Mouse (Mus musculus) mammary gland, adult 2 months (tissue): ENCODE results near the gene Lman1l. TPM values are rescaled to one million over a fixed set of nuclear protein-coding genes. Genes with fewer than 3 reads are reported as not detected.

Source experiments
- polyA plus RNA-seq: library from polyadenylated mRNA; depleted of rRNA; stranded (reverse); fragments of >200 nt; gene quantifications from 2 replicates; pipeline ENCODE4 v1.2.3, GENCODE M21; 2012; ENCODE audit warnings: low replicate concordance; rRNA removed

Gene Lman1l
- 0.26 and 0.37 TPM in 2 replicates for polyA plus RNA-seq

DNA sequence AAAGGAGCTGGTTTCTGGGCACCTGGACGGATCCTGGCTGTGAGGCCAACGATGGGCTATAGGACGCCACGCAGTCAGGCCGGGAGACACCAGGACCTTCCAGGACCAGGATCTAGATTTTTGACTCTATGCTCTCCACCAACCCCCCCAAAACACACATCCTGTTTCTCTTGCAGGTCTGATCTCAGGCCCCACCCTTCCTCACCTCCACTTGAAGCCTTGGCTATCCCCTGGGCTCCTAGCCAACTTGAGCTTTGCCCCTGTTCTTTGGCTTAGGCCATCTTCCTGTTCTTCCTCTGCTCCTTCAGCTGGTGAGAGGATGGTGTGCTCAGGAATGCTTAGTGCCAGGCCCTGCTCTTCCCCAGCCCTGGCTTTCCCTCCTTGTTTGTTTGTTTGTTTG, at the start of gene Lman1l:
Gene Lman1l, minus strand, starts transcription at position 101 of the 400 bp plus-strand sequence.

DNA sequence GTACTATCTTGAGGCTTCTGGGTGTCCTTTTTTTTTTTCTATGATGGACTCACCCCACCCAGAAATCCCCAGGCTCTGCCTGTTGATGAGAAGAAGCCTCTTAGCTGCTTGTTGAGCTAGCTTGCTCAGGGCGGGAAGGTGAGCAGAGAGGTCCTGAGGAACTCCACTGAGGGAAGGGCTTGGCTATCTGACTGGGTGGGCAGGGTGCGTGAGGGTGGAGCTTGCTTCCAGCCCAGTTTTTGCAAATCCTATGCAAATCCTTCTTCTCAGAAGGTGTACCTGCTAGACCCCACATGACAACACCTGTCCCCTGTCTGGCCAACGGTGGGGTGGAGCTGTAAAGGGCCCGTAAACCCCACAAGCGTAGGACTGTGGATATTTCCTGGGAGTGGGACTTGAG, 32.7 kb upstream of the Lman1l start, which contains the start of gene Csk:
Gene Csk, minus strand, starts transcription at position 349 of the 400 bp plus-strand sequence.

GRCm38 (mm10) chr9:57606139-57606851, 14.3 kb downstream of the Lman1l start, which contains the start of gene Cplx3:
Cplx3 (minus strand) TSS chr9:57606281.

DNA sequence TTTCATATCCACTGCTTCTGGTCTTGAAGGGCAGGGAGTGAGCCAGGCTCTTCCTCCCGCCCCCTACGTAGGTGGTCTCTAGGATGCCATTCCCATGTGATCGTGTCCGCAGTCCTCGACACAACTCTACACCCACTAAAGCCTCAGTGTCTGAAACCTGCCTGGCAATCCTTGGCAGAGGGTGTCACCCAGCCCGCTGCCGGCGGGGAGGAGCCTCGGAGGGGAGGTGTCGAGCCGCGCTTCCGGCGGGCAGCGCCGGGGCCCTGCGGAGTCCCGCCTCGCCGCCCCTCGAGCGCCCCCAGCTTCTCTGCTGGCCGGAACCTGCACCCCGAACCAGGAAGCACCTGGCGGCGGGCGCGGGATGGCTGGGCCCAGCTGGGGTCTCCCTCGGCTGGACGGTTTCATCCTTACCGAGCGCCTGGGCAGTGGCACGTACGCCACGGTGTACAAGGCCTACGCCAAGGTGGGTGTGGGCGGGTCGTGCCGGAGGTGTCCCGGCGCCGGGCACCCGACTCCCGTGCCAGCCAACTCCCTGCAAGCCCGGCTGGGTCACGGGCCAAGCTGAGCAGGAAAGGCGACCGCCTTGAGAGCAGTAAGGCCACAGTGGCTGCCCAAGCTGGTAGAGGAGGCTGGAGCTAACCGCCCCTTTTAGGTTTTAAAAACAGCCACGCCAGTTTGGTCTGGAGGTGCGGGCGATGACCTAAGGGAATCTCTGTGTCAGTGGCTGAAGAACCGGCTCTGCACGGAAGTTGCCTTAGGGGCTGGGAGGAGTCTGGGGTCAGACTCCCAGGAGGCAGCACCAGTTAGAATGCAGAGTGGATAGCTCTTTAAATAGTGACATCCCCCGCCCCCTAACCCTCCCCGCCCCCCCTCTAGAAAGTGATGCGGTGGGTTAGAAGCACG, 31.1 kb downstream of the Lman1l start, which contains the start of gene Ulk3:
Gene Ulk3, plus strand, starts transcription at position 229 of the 903 bp plus-strand sequence.

GRCm38 (mm10) chr9:57560861-57561710, 59.5 kb downstream of the Lman1l start, which contains the start of gene Scamp2:
Scamp2 (plus strand) TSS chr9:57560943.

Other genes with a start within 250 kb of the Lman1l start
- 45.4 and 59.9 TPM in 2 replicates for gene Ppcdc, start 180.7 kb downstream of the Lman1l start, polyA plus RNA-seq
- 24.2 and 33.0 TPM in 2 replicates for gene Scamp5, start 152.7 kb downstream of the Lman1l start, polyA plus RNA-seq
- gene Rpp25, start 116.7 kb downstream of the Lman1l start, polyA plus RNA-seq = 0.88 and 1.3 TPM in 2 replicates
- 532 and 565 TPM in 2 replicates for gene Cox5a, start 99.5 kb downstream of the Lman1l start, polyA plus RNA-seq
- 6.0 and 28.5 TPM in 2 replicates for gene Fam219b, start 83.2 kb downstream of the Lman1l start, polyA plus RNA-seq
- 27.1 and 70.1 TPM in 2 replicates for gene Mpi, start 68.0 kb downstream of the Lman1l start, polyA plus RNA-seq
- 119 and 132 TPM in 2 replicates for gene Scamp2, start 59.8 kb downstream of the Lman1l start, polyA plus RNA-seq
- gene Ulk3, start 31.3 kb downstream of the Lman1l start, polyA plus RNA-seq = 38.7 and 43.9 TPM in 2 replicates
- not detected in 2 replicates for gene Cplx3, start 14.5 kb downstream of the Lman1l start, polyA plus RNA-seq
- gene Csk, start 32.9 kb upstream of the Lman1l start, polyA plus RNA-seq = 70.4 and 149 TPM in 2 replicates
- gene Cyp1a2, start 62.9 kb upstream of the Lman1l start, polyA plus RNA-seq = 3.1 TPM in 1 of 2 replicates, not detected in the other
- gene Cyp1a1, start 67.2 kb upstream of the Lman1l start, polyA plus RNA-seq = 0.69 and 1.1 TPM in 2 replicates
- 11.0 and 14.9 TPM in 2 replicates for gene Edc3, start 87.8 kb upstream of the Lman1l start, polyA plus RNA-seq
- gene Clk3, start 145.1 kb upstream of the Lman1l start, polyA plus RNA-seq = 82.5 and 138 TPM in 2 replicates
- gene Arid3b, start 216.0 kb upstream of the Lman1l start, polyA plus RNA-seq = 18.6 and 25.9 TPM in 2 replicates